Mouse (Mus musculus) frontal cortex, postnatal 14 days (tissue): ENCODE measurements around the gene Eid3.

Experiments
- DNase-seq, 2 experiments: peaks; one replicate each; pipeline ENCODE4 v3.0.0; 2022; ENCODE audit warnings: low spot score in 2 of 2

The Eid3 gene

DNA sequence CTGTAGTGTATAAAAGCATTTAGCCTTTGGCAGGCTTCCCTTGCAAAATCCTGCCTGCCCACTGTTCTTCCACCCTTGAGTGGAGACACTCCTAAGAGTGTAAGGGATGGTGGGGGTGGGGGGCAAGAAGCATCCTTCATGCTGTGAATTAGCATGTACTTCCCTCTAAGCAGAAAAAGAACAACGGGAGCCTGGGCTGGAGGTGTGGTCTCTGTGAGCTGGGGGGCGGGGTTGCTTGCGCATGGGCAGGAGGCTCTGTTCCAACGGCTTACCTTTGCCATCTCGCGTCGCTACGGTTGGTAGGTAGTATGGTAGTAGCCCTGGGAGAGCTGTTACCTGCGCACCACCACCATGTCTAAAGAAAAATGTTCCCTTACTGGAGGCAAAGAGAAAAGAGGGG is at the start of gene Eid3:
Eid3 (plus strand) TSS at position 271 of the 400 bp plus-strand sequence.
- DNase-seq, result no peak

DNA sequence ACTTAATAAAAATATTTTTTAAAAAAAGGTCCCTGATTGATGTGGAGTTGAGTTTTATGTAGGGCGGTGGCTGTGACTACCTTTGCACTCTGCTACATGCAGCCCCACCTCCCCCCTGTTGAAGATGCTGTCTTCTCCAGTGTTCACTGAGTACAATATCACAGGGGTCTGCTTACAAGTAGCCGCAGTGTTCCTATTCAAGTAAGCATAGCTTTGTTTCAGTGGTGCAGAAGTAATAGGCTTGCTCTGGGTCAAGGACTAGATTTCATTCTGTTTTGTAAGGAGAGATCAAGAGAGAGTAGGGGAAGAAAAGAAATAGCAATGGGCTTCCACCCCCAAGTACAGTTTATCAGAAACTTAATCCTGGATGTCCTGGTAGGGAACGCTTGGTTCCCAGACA is 48.9 kb upstream of the Eid3 start:
- no peak for DNase-seq

DNA sequence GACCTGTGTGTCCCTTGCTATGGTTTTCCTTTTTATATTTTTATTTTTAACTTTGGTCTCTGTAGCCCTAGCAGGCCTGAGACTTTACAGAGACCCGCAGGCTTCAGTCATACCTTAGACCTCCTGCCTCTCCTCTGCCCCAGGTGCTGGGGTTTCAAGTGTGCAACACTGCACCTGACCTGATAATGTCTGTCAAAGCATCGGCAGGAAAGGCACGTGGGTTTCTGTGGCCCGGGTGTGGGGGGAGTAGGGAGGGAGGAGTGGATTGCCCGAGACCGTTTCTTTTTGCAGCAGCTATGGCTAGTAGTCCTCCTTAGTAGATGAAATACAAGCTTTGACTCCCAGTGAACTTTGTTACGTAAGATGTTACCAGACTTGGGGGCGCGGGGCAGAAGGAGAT is 48.5 kb upstream of the Eid3 start:
- DNase-seq, result no peak

DNA sequence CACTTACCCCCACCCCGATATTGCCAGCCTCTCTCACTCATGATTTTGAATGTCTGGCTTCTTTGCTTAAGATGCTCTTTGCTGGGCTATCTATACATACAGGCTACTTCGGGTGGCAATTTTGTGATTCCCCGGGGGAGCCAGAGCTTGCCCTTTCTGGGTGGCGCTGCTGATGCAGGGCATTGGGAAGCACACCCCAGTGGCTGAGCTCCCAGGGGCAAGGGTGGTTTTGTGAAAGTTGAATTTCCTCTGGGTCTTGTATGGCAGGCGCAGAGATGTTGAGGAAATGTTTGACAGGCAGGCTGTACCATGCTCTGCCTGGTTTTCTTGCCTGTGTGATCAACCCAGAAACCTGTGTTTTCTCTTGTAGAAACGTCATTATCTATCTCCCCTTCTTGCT is 47.8 kb upstream of the Eid3 start:
- no peak for DNase-seq

DNA sequence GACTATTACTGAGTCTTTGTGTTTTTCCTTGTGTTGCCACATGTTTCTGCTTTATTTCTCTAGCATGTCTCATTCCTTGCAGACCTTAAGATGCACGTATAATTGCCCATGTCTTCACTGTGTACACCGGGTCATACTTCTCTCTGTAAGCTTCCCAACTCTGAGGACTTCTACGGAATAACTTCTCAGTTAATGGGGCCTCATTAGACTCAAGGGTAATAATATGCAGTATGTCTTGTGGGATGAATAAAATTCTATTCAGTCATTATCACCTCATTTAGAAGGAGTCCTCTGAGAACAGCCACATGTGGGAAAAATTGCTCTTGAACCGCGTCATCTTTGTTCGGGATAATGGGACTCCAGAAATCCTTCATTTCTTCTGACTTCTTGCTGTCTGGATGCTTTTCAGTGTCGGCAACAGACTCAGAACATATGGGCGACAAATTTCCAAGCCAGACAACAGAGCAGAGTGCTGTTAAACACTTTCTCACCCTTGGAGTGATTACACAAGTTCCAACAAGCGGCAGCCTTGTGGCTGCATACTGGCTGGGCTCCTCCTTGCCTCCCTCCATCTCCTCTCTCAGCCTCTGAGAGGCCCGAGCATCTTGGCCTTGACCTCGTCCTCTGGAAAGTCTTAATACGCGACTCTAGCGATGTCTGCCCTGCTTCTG is 43.2 kb upstream of the Eid3 start:
- DNase-seq, result no peak

DNA sequence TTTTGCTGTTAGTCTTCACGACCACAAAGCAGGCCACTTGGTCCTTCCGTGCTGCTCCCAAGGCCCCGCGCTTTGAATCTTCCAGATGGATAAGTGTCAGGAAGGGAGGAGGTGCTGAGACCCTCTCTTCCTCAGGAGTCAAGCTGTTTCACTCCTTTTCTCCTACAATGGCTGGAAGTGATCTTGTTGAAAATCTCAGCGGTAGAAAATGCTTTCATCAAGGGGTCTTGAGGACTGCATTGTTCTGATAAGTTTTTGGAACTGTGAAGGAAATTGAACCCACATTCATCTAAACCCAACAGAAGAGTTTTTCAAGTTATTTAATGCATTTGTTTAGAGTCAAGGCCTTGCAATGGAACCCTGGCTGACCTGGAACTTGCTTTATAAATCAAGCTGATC is 42.6 kb upstream of the Eid3 start:
- no peak for DNase-seq

DNA sequence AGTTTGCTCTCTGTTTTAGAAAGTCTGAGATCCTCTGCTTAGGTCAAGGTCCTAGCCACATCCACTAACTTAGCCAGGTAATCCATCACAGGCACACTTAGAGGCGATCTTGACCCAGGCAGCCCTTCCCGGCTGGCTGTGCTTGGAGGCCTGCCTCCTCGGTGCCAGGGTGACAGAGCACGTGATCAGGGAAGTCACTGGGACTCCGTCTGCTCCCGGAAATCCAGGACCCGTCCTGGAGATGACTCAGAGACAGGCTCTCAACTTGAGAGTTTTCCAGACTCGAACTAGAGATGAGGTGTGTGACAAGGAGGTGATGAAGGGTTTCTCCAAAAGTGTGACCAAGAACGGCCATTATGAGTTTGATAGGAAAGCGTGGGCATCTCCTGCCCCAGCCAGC is 41.9 kb upstream of the Eid3 start:
- DNase-seq, result no peak

DNA sequence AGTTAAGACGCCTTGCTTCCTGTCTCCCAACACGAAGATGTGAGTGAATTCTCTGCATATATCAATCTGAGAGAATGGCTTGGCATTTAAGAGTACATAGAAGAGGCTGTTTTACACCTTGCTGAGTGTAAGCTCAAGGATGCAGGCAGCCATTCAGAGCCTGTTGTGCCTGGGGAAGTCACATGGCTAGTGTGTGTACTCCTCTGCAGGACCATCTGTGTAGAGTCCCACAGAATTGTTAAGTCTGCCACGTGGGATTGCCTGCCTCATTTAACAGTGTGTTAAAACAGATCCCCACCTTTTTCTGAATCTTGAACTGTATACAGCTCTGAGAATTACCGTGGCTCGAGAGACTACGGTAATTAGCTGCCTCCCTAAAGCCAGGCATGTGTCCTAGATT is 39.9 kb upstream of the Eid3 start:
- no peak for DNase-seq

DNA sequence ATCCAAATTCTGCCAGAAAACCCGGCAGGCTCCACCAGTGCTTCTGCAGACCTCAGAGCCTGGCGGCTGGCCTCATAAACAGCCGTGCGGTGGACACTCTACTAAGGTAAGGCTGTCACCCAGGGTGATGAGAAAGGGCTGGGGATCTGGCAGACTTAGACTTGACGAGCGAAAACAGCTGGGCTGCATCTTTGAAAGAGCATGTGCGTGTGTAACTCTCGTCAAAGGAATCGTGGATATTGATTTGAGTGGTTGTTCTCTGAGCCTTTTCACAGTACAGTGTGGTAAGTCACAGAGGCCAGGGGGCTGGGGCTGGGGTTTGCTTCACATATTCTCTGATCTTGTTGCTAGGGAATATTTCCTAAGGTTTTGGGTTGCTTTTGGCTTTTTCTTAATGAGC is 32.5 kb upstream of the Eid3 start, which contains the start of gene Txnrd1:
Txnrd1 (plus strand) TSS at position 26 of the 400 bp plus-strand sequence.
- no peak for DNase-seq

DNA sequence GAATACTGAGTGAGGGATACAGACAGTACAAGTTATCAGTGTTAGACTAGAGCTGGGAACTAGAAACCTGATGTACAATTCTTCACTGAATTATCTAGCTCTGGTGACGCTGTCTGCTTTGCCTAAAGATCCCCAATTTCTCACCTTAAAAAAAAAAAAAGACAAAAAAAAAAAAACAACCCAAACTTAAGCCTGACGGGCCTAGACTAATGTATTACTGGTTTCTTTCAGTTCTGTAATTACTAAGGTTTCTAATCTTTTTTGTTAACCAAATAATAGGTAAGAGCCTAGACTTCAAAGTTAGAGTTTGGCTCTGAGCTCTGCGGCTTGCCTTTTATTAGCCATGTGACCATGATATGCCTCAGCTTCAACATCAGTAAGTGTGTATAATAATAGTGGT is 30.5 kb upstream of the Eid3 start:
- DNase-seq, result no peak

DNA sequence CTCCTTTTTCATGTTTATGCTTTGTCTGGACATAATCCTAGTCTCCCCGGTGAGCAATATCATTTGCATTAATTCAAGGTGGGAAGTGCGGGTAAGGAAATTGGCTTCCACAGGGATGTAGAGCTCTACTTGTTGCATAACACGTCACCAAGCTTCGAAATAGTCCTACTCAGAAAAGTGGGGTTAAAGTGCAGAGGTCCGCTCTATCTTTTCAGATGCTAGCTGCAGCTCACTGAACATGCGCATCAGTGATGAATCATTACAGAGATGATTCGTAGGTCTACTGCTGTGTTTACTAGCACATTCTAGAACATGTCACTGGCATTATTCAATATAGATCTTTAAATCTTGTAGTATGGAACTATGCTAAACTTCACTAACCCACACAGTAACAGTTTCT is 28.0 kb upstream of the Eid3 start:
- DNase-seq, result no peak

DNA sequence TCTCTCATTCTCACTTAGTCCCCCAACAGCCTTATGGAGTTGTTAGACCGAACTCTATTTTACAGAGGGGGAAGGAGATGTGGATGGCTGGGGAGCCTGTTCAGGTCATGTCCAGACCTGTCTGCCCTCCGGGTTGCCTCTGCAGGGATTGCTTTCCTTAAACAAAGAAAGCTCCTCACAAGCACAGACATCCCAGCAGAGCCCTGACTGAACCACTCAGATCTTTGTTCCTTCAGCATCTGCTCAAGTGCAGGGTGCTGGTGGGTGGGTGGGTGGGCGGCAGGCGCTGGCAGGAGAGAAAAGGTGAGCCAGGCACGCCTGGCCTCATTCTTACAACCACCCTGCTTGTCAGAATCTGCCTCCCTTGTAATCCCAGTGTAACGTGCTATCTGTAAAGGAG is 22.3 kb upstream of the Eid3 start:
- no peak for DNase-seq

DNA sequence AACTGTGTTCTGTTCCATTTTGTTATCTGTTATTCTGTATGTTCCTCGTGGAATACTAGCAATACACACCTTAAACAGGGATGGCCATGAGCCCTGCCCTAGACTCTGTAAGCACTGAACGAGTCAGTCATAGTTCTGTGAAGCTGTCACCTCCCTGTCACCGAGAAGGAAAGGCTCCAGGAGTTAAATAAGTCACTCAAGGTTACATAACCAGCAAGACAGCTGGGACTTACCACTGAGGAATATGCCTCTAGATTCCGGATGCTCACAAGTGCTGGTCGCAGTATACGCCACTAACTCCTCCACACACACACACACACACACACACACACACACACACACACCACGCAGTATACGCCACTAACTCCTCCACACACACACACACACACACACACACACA is 21.7 kb upstream of the Eid3 start:
- DNase-seq, result no peak

DNA sequence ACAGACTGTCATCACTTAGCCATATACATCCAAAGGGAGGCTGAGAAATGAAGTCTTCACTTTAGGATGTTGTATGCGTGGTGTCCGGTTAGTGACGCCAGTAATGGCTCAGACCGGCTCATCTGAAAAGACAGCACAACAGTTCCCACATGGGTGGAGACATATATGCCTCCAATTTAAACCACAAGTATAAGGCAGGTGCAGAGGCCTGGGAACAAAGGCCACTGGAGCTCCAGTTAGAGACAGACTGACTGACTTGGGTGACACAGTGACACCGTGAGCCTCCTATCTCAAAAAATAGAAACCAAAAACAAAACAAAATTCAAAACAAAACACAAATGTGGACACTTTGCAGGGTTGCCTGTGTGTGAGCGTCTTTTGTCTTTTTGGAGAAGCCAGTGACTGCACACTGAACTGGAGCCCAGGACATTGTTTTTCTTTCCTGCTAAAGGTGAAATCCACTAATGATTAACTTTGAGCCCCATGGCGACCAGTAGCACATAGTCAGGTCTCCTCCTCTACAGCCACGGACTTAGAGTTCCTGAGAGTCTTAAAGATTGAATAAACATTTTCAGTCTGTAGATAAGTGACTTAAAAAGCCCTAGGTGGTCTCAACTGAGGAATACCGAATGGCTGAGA is 18.5 kb upstream of the Eid3 start:
- no peak for DNase-seq

DNA sequence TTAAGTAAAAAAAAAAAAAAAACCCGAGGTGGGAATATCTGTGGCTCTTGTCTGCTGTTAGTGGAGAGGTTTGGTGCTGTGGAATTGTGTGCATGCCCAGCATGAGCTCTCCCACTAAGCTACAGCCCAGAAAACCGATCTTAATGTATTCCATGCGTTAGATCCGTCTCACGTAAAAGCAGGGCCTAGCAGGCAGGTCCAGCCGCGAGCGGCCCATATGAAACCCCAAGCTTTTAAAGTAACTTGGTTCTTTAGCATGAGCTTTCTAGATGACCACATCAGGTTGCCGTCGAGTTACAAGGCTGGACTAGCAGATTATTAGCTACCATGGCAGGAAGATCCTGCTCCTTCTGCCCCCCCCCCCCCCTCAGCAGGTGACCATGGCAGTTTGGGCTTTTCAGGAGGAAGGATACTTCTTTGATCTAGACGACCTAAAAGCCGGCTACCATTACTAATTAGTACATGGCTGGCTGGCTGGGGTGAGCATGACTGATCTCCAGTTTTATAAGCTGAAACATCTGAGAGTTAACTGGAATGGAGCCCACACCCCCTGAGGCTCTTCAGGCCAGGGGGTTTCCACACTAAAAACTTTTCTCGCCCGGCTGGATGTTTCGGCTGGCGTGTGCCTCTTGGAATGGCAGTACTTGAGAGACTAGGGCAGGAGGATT is 16.6 kb upstream of the Eid3 start:
- no peak for DNase-seq

DNA sequence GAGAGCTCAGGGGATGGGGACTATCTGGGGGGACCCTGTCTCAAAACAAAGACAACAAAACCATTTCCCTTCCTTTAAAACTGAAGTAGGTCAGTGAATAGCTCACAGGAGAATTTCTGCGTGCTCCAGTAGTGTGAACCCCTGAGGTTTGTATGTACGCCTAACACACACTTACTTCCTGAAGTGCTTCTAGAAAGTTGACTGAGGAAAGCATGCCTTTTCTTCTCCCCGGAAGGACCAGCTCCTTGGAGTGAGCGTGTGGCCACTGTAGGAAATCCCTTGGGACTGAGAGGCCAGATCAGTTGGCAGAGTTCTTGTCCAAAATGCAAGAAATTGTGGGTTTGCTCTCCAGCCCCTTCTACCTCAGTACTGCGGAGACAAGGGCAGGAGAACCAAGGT is 16.1 kb upstream of the Eid3 start:
- no peak for DNase-seq

DNA sequence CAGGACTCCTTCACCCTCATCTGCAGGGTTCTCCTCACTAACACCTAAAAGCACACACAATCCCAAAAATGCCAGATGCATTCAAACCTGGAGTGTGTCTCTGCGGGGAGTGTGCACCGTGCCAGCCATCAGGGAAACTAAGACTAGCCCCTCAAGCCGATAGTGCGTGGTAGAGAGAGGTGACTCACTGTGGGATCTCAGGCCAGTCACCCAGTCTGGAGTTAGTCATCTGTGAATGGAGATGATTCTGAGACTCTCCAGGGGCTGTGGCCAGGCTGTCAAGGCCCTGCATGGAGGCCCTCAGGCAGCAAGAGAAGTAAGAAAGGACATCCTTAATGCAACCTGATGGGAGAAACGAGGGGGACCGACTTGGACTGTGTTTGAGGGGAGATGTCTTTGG is 14.7 kb upstream of the Eid3 start:
- no peak for DNase-seq

DNA sequence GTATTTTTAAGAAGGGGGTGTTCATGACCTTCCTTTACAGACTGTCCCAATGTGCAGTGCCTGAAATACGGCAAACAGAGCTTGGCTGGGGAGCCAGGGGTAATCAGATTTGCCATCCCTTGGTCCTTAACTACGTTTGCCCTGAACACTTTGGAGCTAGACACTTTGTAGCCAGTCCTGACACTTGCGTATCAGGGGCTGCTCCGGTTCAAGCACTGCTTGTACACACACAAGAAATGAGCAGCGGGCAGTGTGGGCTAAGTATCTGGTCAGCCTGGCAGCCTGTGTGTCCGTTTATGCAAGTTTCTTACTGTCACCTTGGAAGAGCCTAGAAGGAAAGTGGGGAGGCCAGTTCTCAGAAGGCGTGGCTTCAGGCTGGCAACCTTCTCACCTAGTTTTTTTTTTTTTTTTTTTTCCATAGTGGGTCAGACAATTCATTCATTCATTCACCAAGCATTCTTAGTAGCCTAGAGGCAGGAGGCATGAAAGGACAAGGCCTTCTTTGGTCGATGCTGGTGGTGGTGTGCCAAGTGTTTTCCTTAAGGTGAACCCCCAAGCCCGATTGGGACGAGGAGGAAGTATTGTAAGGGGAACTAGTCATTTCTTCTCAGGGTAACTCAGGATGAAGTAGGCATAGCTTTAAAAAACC is 8.3 kb upstream of the Eid3 start:
- DNase-seq, result no peak

DNA sequence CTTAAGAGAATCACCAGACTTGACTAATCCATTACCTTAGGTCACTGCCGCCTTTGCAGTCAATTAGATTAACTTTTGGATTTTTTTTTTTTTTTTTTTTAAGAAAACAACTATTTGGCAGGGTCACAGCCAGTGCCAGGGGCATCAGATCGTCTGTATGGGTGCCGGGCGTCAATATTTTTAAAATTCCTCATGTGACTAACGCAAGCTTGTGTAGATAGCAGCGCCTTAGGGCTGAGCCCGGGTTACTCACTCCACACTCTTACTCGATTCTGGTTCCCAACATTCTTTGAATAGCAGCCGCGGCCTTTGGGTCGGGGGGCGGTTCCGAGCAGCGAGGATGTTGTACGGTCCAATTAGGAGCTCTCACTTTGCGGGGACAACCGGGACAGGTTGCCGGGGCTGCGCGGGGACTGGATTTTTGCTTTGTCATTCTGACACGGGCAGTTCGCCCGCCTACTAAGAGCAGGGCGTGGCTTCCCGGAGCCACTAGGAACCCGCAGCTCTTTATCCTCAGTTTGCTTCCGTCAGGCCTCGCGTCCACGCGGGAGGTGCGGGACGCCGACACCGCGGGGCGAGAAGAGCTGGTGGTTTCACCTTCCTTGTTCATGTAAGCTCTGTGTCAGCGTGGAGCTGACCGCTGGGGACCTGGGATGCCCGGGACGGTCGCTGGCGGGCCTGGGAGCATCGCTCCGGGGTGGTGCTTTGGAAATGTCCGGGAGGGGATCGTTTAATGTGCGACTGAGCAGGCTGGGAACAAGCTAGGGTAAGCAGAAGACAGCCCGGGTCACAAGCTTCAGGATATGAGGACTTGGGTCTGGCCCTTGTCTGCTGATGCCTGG is 7.5 kb upstream of the Eid3 start:
- peak; percentile 87 to 89 for DNase-seq

DNA sequence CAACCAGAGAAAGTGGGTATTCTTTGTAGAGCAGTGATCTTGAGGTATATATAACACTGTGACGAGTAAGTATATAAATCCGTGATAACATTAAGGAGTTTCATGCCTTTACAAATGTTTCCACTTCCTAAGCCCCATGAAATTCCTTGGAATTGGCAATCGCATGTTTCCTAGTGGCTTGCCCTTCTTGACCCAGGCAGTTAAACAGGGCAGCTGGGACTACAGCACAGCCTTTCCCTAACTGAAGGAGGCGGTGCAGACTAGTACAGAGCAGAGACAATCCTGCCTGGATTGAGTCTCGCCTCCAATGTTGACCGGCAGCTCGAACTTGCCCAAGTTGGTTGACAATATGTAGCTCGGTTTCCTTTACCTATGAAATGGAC is 6.9 kb upstream of the Eid3 start:
- DNase-seq, result no peak

DNA sequence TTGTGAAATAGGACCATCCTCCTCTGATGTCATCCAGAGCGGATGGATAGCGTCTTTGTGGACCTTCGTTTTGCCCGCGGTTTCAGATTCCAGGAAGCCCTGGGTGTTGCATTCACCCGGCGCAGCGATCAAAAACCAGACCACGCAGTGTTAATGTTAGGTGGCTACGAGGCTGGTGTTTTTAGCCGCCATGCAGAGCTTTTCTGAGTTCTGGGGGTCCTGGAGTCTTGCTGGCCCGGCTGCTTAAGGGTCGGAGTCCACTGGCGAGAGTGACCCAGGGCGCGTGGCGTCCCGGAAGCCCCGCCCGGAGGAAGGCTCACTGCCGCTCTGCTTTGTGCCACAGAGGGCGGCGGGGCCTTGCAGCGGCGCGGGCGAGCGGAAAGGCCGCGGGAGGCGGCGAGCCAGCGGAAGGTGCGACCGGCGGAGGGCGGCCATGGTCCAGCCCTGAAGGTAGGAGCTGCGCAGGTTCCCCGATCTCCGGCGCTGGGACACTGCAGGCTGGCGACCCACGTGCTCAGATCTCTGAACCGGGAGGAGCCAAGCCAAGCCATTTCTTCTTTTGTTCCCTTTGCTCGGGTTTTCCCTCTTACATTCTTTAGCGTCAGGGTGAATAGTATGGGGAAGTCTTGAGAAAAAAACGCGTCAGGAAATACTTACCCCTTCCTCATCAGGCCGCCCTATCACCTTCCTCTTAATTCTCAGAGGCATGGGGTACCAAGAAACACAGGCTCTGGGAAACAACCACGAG is 6.1 kb upstream of the Eid3 start:
- peak; percentile 32 to 54 for DNase-seq
